Comparison of ENCODE assay signal across 13 mouse cellular contexts in genomic region chr13:101513354-101513753, GRCm38 (mm10).
DNase-seq lines count a peak whose midpoint lies in the region.
"Had no signal": no experiment of that assay in that cellular context is flagged by ENCODE, and none has a peak within 500 bp of the region (broad histone marks: within the 10 kb centered on the region; RNA-seq: fewer than 3 reads in every experiment).

No protein-coding gene starts in this region.

- peak; percentile 40 to 53 for DNase-seq in cerebellum, postnatal 10 days
- no peak for DNase-seq in cerebellum, adult 11 months
- DNase-seq in heart, postnatal 36 days: peak; percentile 23 to 24
- no peak for DNase-seq in heart, postnatal 25 days (ENCODE audit: low spot score)
- peak; percentile 81 to 87 for DNase-seq in adrenal gland, postnatal 36 days
- DNase-seq in lung, postnatal 36 days: peak; percentile 46
- no peak for DNase-seq in thymus, postnatal 10 days (ENCODE audit: low spot score in 2 of 2)
- no peak for DNase-seq in layer of hippocampus, postnatal 36 days
- DNase-seq: kidney, postnatal 14 days; liver; right cerebral cortex, adult 18-20 months; spleen, adult 18-20 months; thymus, postnatal 4 days had no signal

- intact Hi-C loops in heart, postnatal 36 days (cut with DNase I): no loop called here
- intact Hi-C loops in heart, postnatal 25 days (cut with DNase I): loop anchor here (5.0 kb wide), 1 partner anchor 1134 kb away; no protein-coding TSS in a partner anchor

Comparison
In these comparisons a context has a peak if more than half of its experiments do, and no peak if none do; other contexts are left out.
1. DNase-seq: peak in cerebellum, postnatal 10 days (2 of 2), heart, postnatal 36 days (2 of 2), adrenal gland, postnatal 36 days (2 of 2) and lung, postnatal 36 days (single experiment); none in cerebellum, adult 11 months (single experiment), heart, postnatal 25 days (single experiment), thymus, postnatal 10 days (0 of 2) and layer of hippocampus, postnatal 36 days (0 of 2).